Mouse (Mus musculus) heart, postnatal 0 days (tissue): ENCODE results near the gene Nup210l. TPM values are rescaled to one million over a fixed set of nuclear protein-coding genes. Genes with fewer than 3 reads are reported as not detected.

Experiments used
- ATAC-seq: fragments of 200-750 bp; cut with Nextera tagmentation; 2 replicates; pipeline ENCODE4 v1.8.0; 2017; ENCODE audit warnings: low read depth, moderate number of reproducible peaks, moderate library complexity; ENCODE audit not compliant: insufficient read depth
- DNase-seq: peaks from one replicate; pipeline ENCODE4 v3.0.0-alpha.2; 2016; ENCODE audit warnings: low spot score
- H3K27ac ChIP-seq: fragments of 300-500 bp; sonication (generic); 2 replicates; pipeline ENCODE4 v1.5.1; 2014; ENCODE audit warnings: low read depth, mild to moderate bottlenecking
- H3K27me3 ChIP-seq: fragments of 300-500 bp; sonication (generic); 2 replicates; pipeline ENCODE4 v1.6.1; 2014; ENCODE audit warnings: low read length, mixed read lengths; ENCODE audit not compliant: control insufficient read depth, insufficient read depth
- H3K36me3 ChIP-seq: fragments of 300-500 bp; sonication (generic); replicated peaks from 2 replicates; pipeline ENCODE4 v1.6.1; 2014; ENCODE audit warnings: low read length, mixed read lengths; ENCODE audit not compliant: control insufficient read depth, insufficient read depth
- H3K4me1 ChIP-seq: fragments of 300-500 bp; sonication (generic); 2 replicates; pipeline ENCODE4 v1.6.1; 2014; ENCODE audit warnings: antibody characterized with exemption; ENCODE audit not compliant: control insufficient read depth, insufficient read depth
- H3K4me2 ChIP-seq: fragments of 300-500 bp; sonication (generic); 2 replicates; pipeline ENCODE4 v1.6.1; 2014; ENCODE audit warnings: low read depth, mild to moderate bottlenecking, low read length, moderate library complexity
- H3K4me3 ChIP-seq: fragments of 300-500 bp; sonication (generic); 2 replicates; pipeline ENCODE4 v1.5.1; 2014; ENCODE audit warnings: low read depth, low read length
- H3K9ac ChIP-seq: fragments of 300-500 bp; sonication (generic); replicated peaks from 2 replicates; pipeline ENCODE4 v1.6.1; 2014; ENCODE audit warnings: low read depth, low read length, mixed read lengths
- H3K9me3 ChIP-seq: fragments of 300-500 bp; sonication (generic); replicated peaks from 2 replicates; pipeline ENCODE4 v1.6.1; 2016; ENCODE audit warnings: low read length; ENCODE audit not compliant: control insufficient read depth
- CTCF ChIP-seq: IDR thresholded peaks from 2 replicates; pipeline ENCODE4 v1.5.1; 2016; ENCODE audit warnings: antibody characterized with exemption, control low read depth, low read depth
- EP300 ChIP-seq: IDR thresholded peaks from 2 replicates; pipeline ENCODE4 v1.6.1; 2016; ENCODE audit warnings: antibody characterized with exemption, low read depth
- WGBS: fragments of 180-500 bp; shearing (Covaris S2); extraction: QIAGEN DNeasy Blood & Tissue Kit; methylation state at CpG from one replicate; pipeline ENCODE4 v1.1.7; 2014; 5-methylcytosine and 5-hydroxymethylcytosine counted together
- polyA plus RNA-seq: library from polyadenylated mRNA; unstranded; fragments of >200 nt; fragmentation: Nextera tagmentation; extraction: Ambion mirVana; gene quantifications from 2 replicates; pipeline ENCODE4 v1.2.1, GENCODE M21; 2015
- total RNA-seq: library from RNA; depleted of rRNA; stranded (reverse); fragments of >200 nt; gene quantifications from 2 replicates; pipeline ENCODE4 v1.2.3, GENCODE M21; 2014; ENCODE audit warnings: low replicate concordance

Nup210l gene
- total and polyA plus RNA-seq, 2 experiments from 2014 or later, result 0.04 TPM

DNA sequence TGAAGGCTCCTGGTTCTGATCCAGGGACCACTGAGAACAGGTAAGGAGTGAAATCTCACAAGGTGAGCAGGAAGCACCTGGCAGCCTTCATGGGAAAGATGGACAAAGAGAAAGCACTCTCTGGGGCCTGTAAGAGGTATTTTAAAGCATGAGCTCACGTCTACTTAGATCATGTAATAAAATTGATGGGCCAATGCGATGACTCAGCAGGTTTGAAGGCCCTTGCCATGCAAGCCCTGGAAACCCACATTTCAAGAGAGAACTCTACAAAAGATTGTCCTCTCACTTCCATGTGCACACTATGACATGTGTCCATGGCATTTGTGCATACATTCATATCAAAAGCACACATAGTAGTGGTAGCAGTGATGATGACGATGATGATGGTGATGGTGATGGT is 36.0 kb downstream of the Nup210l start:
- Histone ChIP-seq H3K9me3 (no peaks in the 10 kb centered on the region), H3K27me3 (no peaks in the 10 kb centered on the region), H3K27ac (no peak overlapping the region), H3K4me1 (no peaks in the 10 kb centered on the region), H3K9ac (no peak overlapping the region), H3K36me3 (no peaks in the 10 kb centered on the region), H3K4me2 (no peak overlapping the region), H3K4me3 (no peak overlapping the region)
- TF ChIP-seq EP300, result no peak
- TF ChIP-seq CTCF, result no peak
- no peak for ATAC-seq
- no peak for DNase-seq
- 91% methylated on average over 3 of the region's 3 CpGs for WGBS

DNA sequence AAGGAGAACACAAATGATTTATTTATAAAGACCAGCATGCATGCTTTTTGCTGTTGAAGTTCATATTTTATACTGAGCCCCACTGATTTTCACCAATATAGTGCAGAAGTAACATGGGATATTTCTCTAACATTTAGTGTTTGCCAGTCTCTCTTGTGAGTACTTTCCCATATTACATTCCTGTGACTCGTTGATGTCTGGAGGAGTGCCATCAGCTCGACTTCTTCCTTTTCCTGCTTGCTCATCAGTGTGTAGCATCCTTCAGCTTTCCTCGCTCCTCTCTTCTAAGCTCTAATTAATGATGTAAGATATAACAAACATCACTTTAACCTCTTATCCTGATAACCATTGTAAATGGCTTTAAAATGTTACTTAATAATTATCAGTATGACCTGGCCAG is 41.5 kb downstream of the Nup210l start:
- Histone ChIP-seq H3K4me1 (no peaks in the 10 kb centered on the region), H3K36me3 (no peaks in the 10 kb centered on the region), H3K4me3 (no peak overlapping the region), H3K9ac (no peak overlapping the region), H3K27me3 (no peaks in the 10 kb centered on the region), H3K27ac (no peak overlapping the region), H3K9me3 (no peaks in the 10 kb centered on the region), H3K4me2 (no peak overlapping the region)
- ATAC-seq (no peak), DNase-seq (no peak)
- WGBS, result 59% methylated on average over 3 of the region's 3 CpGs
- TF ChIP-seq CTCF (no peak), EP300 (no peak)

DNA sequence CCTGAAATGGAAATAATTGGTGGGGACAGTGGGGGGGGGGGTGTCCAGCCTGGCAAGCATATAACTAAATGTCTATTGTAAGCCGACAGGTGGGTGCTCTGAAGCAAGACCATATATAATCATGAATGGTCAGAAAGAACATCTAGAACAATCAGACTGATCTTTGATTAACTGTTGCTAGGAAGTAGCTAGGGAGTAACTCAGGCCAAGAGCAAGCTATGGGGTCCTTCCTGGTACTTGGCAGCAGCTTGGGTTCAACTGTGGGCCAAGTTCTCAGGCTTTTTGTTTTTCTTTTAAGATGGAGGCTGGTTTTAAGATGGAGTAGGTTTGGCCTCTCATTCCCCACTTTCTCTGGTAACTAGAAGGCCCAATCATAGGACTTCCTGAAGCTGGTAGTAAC is 42.7 kb downstream of the Nup210l start:
- TF ChIP-seq CTCF, result no peak
- no peak for TF ChIP-seq EP300
- ATAC-seq, result no peak
- H3K27ac ChIP-seq, result no peak overlapping the region
- H3K36me3 ChIP-seq, result no peaks in the 10 kb centered on the region
- H3K9ac ChIP-seq, result no peak overlapping the region
- DNase-seq, result no peak
- WGBS, result 90% methylated on average over 1 of the region's 1 CpGs
- no peaks in the 10 kb centered on the region for H3K4me1 ChIP-seq
- no peaks in the 10 kb centered on the region for H3K9me3 ChIP-seq
- no peak overlapping the region for H3K4me2 ChIP-seq
- no peak overlapping the region for H3K4me3 ChIP-seq
- no peaks in the 10 kb centered on the region for H3K27me3 ChIP-seq

DNA sequence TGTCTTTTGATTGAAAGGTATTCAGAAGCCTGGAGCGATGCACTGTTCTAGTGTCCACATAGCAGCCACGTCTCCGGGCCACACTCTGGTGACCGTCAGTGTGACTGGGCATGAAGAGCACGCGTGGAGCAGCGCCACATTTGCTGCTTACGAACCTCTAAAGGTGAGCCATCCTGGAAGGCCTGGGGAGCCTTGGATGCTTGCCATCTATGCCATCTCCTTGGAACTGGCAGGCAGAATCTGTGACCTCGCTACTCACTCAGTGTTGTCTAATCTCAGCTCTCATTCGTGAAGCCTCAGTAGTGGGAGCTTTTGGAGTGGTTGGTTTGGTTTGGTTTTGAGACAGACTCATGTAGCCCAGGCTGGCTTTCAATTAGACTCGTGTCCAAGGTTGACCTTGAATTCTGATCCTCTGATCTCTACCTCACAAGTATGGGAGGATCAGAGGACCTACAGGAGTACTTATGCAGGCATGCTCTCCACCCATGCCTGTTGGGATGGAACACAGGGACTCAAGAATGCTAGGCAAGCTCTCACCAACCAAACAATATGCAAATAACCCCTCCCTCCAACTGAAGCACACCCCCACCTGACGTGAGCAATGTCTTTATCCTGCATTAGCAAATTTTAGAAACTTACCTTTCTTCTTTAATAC is 47.3 kb downstream of the Nup210l start:
- WGBS, result 81% methylated on average over 12 of the region's 12 CpGs
- no peak overlapping the region for H3K27ac ChIP-seq
- no peaks in the 10 kb centered on the region for H3K27me3 ChIP-seq
- H3K4me3 ChIP-seq, result no peak overlapping the region
- H3K4me1 ChIP-seq, result no peaks in the 10 kb centered on the region
- ATAC-seq (no peak), DNase-seq (no peak)
- H3K4me2 ChIP-seq, result no peak overlapping the region
- no peak overlapping the region for H3K9ac ChIP-seq
- no peaks in the 10 kb centered on the region for H3K9me3 ChIP-seq
- H3K36me3 ChIP-seq, result no peaks in the 10 kb centered on the region
- TF ChIP-seq CTCF (no peak), EP300 (no peak)

DNA sequence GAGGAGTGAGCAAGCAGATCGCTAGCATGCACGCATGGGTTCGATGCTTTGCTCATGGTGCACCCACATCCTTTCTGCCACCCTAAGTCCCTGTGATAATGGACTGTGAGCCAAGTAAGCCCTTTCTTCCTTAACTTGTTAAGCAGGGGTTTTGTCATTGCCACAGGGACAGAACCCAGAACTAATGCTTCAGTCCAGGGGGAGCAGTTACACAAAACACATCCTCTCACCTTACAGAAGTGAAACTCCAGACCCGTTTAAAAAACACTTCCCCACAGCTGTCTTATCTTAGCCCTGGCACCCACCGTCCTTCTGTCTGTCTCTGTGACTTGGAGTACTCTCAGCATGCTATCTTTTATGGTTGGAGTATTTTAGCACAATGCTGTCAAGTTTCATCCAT is 52.1 kb downstream of the Nup210l start:
- TF ChIP-seq CTCF, result no peak
- TF ChIP-seq EP300, result no peak
- Histone ChIP-seq H3K27me3 (no peaks in the 10 kb centered on the region), H3K4me3 (no peak overlapping the region), H3K36me3 (no peaks in the 10 kb centered on the region), H3K9ac (no peak overlapping the region), H3K4me1 (no peaks in the 10 kb centered on the region), H3K4me2 (no peak overlapping the region), H3K27ac (no peak overlapping the region), H3K9me3 (no peaks in the 10 kb centered on the region)
- ATAC-seq (no peak), DNase-seq (no peak)
- WGBS, result 45% methylated on average over 5 of the region's 5 CpGs

DNA sequence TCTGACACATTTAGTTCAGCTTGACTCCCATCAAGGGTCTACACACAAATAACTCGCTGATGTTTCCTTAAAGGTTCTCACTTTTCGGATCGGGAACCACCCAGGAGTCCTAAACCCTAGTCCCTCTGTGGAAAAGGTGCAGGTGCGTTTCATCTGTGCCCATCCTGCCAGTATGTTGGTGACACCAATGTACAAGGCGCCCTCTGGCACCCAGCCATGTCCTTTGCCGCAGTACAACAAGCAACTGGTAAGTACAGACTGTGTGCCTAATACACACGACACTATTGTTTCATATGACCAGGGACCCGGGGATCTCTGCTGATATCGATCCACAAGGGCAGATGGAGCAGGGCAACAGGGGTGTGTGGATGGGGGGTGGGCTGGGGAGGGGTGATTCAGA is 55.8 kb downstream of the Nup210l start:
- no peaks in the 10 kb centered on the region for H3K9me3 ChIP-seq
- ATAC-seq (no peak), DNase-seq (no peak)
- no peak for TF ChIP-seq EP300
- no peak for TF ChIP-seq CTCF
- H3K9ac ChIP-seq, result no peak overlapping the region
- H3K4me1 ChIP-seq, result no peaks in the 10 kb centered on the region
- H3K27me3 ChIP-seq, result no peaks in the 10 kb centered on the region
- H3K27ac ChIP-seq, result no peak overlapping the region
- no peak overlapping the region for H3K4me2 ChIP-seq
- H3K36me3 ChIP-seq, result no peaks in the 10 kb centered on the region
- WGBS, result 69% methylated on average over 9 of the region's 9 CpGs
- H3K4me3 ChIP-seq, result no peak overlapping the region
